Mouse (Mus musculus) brain, embryonic 14.5 days (tissue): ENCODE results near the gene Ccdc162.

Source experiments
- CTCF ChIP-seq: fragments of 200-500 bp; IDR thresholded peaks from 2 replicates; pipeline ENCODE4 v1.5.1; 2012; ENCODE audit warnings: inconsistent platforms, mild to moderate bottlenecking, moderate library complexity, borderline replicate concordance; ENCODE audit not compliant: insufficient read depth, insufficient read length; ENCODE audit errors: extremely low read depth
- POLR2A ChIP-seq: fragments of 200-500 bp; IDR thresholded peaks from 2 replicates; pipeline ENCODE4 v1.6.1; 2012; ENCODE audit warnings: mild to moderate bottlenecking, inconsistent platforms, borderline replicate concordance; ENCODE audit not compliant: poor library complexity, insufficient read depth, insufficient read length, severe bottlenecking; ENCODE audit errors: extremely low read depth

DNA sequence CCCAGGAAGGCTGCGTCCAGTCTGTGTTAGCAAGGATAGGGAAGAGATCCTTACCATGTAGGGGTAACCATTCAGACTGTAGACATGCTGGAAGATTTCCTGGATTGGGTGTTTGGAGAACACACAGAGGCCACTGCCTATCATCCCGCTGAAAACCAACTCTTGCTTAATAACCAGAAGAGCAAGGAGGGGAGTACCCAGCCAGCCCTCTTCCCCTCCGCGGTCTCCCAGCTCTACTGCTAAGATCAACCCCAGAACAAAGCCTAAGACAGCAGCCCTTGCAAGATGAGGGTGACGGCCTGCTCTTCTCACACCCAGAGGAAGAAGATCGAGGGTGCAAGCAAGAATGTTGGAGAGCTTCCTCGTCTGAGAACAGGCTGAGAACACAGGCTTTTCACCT lies 227.6 kb downstream of the Ccdc162 start:
- TF ChIP-seq CTCF = no peak
- no peak for TF ChIP-seq POLR2A
